ENCODE assay signal across 15 mouse cellular contexts in genomic region chr6:99824808-99825207, GRCm38 (mm10).
A peak's percentile ranks its signal among the peaks of the same experiment; 100 is the strongest.
DNase-seq lines count a peak whose midpoint lies in the region; ATAC-seq and TF ChIP-seq lines count a peak whose summit lies in the region.
"Had no signal": no experiment of that assay in that cellular context is flagged by ENCODE, and none has a peak within 500 bp of the region (broad histone marks: within the 10 kb centered on the region; RNA-seq: fewer than 3 reads in every experiment).

No protein-coding gene starts in this region.

- no peak overlapping the region for H3K4me3 ChIP-seq in hindbrain, postnatal 0 days (ENCODE audit: low read length)
- H3K4me3 ChIP-seq: layer of hippocampus, adult 2 months; limb, embryonic 10.5 days; myocyte had no signal

- WGBS in hindbrain, postnatal 0 days = 19% methylated on average over 6 of the region's 6 CpGs

- ATAC-seq in hindbrain, postnatal 0 days = peak; percentile 73
- ATAC-seq in megakaryocyte, adult 5-6 weeks (ENCODE audit: poor library complexity, severe bottlenecking) = no peak

- H3K9ac ChIP-seq in hindbrain, postnatal 0 days (replicated peaks; ENCODE audit: low read length) = no peak overlapping the region

- H3K36me3 ChIP-seq in hindbrain, postnatal 0 days (ENCODE audit: insufficient read depth, low read length) = no peaks in the 10 kb centered on the region
- H3K36me3 ChIP-seq: limb, embryonic 10.5 days had no signal

- no peak overlapping the region for H3K4me2 ChIP-seq in hindbrain, postnatal 0 days (ENCODE audit: low read depth, low read length)

- H3K27ac ChIP-seq in hindbrain, postnatal 0 days = no peak overlapping the region
- H3K27ac ChIP-seq: layer of hippocampus, adult 2 months; limb, embryonic 10.5 days had no signal

- peak; percentile 17 for DNase-seq in layer of hippocampus, adult 11-12 months (ENCODE audit: low spot score)
- no peak for DNase-seq in layer of hippocampus, postnatal 36 days
- DNase-seq in brain, embryonic 14.5 days (ENCODE audit: low read depth) = peak; percentile 77
- peak; percentile 51 for DNase-seq in hindbrain, postnatal 0 days (ENCODE audit: low spot score)
- DNase-seq in kidney, postnatal 4 days = peak; percentile 47 to 69
- no peak for DNase-seq in yolk sac, embryonic 10.5 days (ENCODE audit: low spot score)
- no peak for DNase-seq in Muller cell, postnatal 12 days (ENCODE audit: inconsistent ontology term)
- DNase-seq: B cell, adult 2 months; embryo, embryonic 11 days; lung, adult 2 months; right cerebral cortex, postnatal 4 days had no signal

- H3K9me3 ChIP-seq in hindbrain, postnatal 0 days (ENCODE audit: low read length) = no peaks in the 10 kb centered on the region
- H3K9me3 ChIP-seq: limb, embryonic 10.5 days had no signal

- no peak for TF ChIP-seq POLR2A in brain, embryonic 14.5 days (IDR thresholded peaks at IDR 0.05; ENCODE audit: borderline replicate concordance, extremely low read depth, insufficient read depth, insufficient read length, poor library complexity, severe bottlenecking)

- H3K4me1 ChIP-seq in hindbrain, postnatal 0 days (ENCODE audit: insufficient read depth, low read length) = peaks cover 5% of the 10 kb centered on the region; the same call in 1 of the 2 replicates

- TF ChIP-seq CTCF in brain, embryonic 14.5 days (IDR thresholded peaks at IDR 0.05; ENCODE audit: borderline replicate concordance, extremely low read depth, insufficient read depth, insufficient read length) = no peak
- no peak for TF ChIP-seq CTCF in hindbrain, postnatal 0 days (IDR thresholded peaks at IDR 0.05; ENCODE audit: low read depth)

- no peaks in the 10 kb centered on the region for H3K27me3 ChIP-seq in hindbrain, postnatal 0 days (ENCODE audit: insufficient read depth, low read length)

Comparison
In these comparisons a context has a peak if more than half of its experiments do, and no peak if none do; other contexts are left out.
1. DNase-seq: peak in layer of hippocampus, adult 11-12 months (single experiment), brain, embryonic 14.5 days (single experiment), hindbrain, postnatal 0 days (single experiment) and kidney, postnatal 4 days (2 of 2); none in layer of hippocampus, postnatal 36 days (0 of 2), yolk sac, embryonic 10.5 days (single experiment) and Muller cell, postnatal 12 days (single experiment).